Mouse (Mus musculus): ENCODE results near the gene Loxl1. TPM values are rescaled to one million over a fixed set of nuclear protein-coding genes. Genes with fewer than 3 reads are reported as not detected.

The Loxl1 gene
- polyA plus RNA-seq, 1 experiment = 15.6 TPM

GRCm38 (mm10) chr9:58250322-58250721 is 62.7 kb downstream of the Loxl1 start:
- Histone ChIP-seq H3K4me1 (ENCODE audit: control insufficient read depth, insufficient read depth, insufficient read length, low read length) (peaks cover 13% of the 10 kb centered on the region), H3K27me3 (ENCODE audit: control insufficient read depth, insufficient read depth, low read length) (no peaks in the 10 kb centered on the region), H3K4me3 (ENCODE audit: low read depth, low read length) (no peak overlapping the region), H3K36me3 (ENCODE audit: control insufficient read depth, insufficient read depth, low read length) (peaks cover 5% of the 10 kb centered on the region), H3K27ac (ENCODE audit: insufficient read depth, low read depth, low read length) (peak overlapping the region; percentile 88)
- TF ChIP-seq POLR2A (IDR thresholded peaks at IDR 0.05; ENCODE audit: low read depth, low read length) = no peak
- no peak for TF ChIP-seq CTCF (IDR thresholded peaks at IDR 0.05; ENCODE audit: extremely low read depth, insufficient read length, insufficient replicate concordance, low read depth, low read length)
- WGBS = 61% methylated on average over 8 of the region's 8 CpGs

GRCm38 (mm10) chr9:58249592-58250192 is 63.3 kb downstream of the Loxl1 start, which contains the start of gene Pml:
TSS of gene Pml (minus strand) at chr9:58249786.
- Histone ChIP-seq H3K36me3 (ENCODE audit: control insufficient read depth, insufficient read depth, low read length) (peaks cover 5% of the 10 kb centered on the region), H3K4me3 (ENCODE audit: low read depth, low read length) (peak within 1 kb of the TSS; percentile 79), H3K4me1 (ENCODE audit: control insufficient read depth, insufficient read depth, insufficient read length, low read length) (peaks cover 13% of the 10 kb centered on the region), H3K27me3 (ENCODE audit: control insufficient read depth, insufficient read depth, low read length) (no peaks in the 10 kb centered on the region), H3K27ac (ENCODE audit: insufficient read depth, low read depth, low read length) (peak within 1 kb of the TSS; percentile 88)
- TF ChIP-seq POLR2A (IDR thresholded peaks at IDR 0.05; ENCODE audit: low read depth, low read length) (peak; percentile 65; the same call in 1 of the 2 replicates), CTCF (IDR thresholded peaks at IDR 0.05; ENCODE audit: extremely low read depth, insufficient read length, insufficient replicate concordance, low read depth, low read length) (peak; percentile 23; the same call in 1 of the 2 replicates)
- under 1% methylated on average over 16 of the region's 16 CpGs for WGBS

- 3% methylated on average over 7 of the region's 7 CpGs for WGBS
- Histone ChIP-seq H3K36me3 (ENCODE audit: control insufficient read depth, insufficient read depth, low read length) (peaks cover 5% of the 10 kb centered on the region), H3K4me3 (ENCODE audit: low read depth, low read length) (peak overlapping the region; percentile 79), H3K27ac (ENCODE audit: insufficient read depth, low read depth, low read length) (peak overlapping the region; percentile 88), H3K4me1 (ENCODE audit: control insufficient read depth, insufficient read depth, insufficient read length, low read length) (peaks cover 18% of the 10 kb centered on the region), H3K27me3 (ENCODE audit: control insufficient read depth, insufficient read depth, low read length) (no peaks in the 10 kb centered on the region)
- no peak for TF ChIP-seq CTCF (IDR thresholded peaks at IDR 0.05; ENCODE audit: extremely low read depth, insufficient read length, insufficient replicate concordance, low read depth, low read length)
- no peak for TF ChIP-seq POLR2A (IDR thresholded peaks at IDR 0.05; ENCODE audit: low read depth, low read length)
Observed at GRCm38 (mm10) chr9:58248746-58249413, 64.1 kb downstream of the Loxl1 start.

- TF ChIP-seq POLR2A (IDR thresholded peaks at IDR 0.05; ENCODE audit: low read depth, low read length) (0 out of 2 replicates have a peak, but pooled peaks have one; percentile 5), CTCF (IDR thresholded peaks at IDR 0.05; ENCODE audit: extremely low read depth, insufficient read length, insufficient replicate concordance, low read depth, low read length) (peak; percentile 71)
- Histone ChIP-seq H3K4me3 (ENCODE audit: low read depth, low read length) (peak overlapping the region; percentile 63), H3K27me3 (ENCODE audit: control insufficient read depth, insufficient read depth, low read length) (no peaks in the 10 kb centered on the region), H3K4me1 (ENCODE audit: control insufficient read depth, insufficient read depth, insufficient read length, low read length) (peaks cover 25% of the 10 kb centered on the region), H3K27ac (ENCODE audit: insufficient read depth, low read depth, low read length) (peak overlapping the region; percentile 70), H3K36me3 (ENCODE audit: control insufficient read depth, insufficient read depth, low read length) (peaks cover 5% of the 10 kb centered on the region)
- WGBS = 15% methylated on average over 25 of the region's 25 CpGs
Observed at GRCm38 (mm10) chr9:58247064-58247759, 65.8 kb downstream of the Loxl1 start.

GRCm38 (mm10) chr9:58246083-58246591 is 66.8 kb downstream of the Loxl1 start:
- H3K4me1 ChIP-seq (ENCODE audit: control insufficient read depth, insufficient read depth, insufficient read length, low read length) = peaks cover 31% of the 10 kb centered on the region

GRCm38 (mm10) chr9:58243696-58244095 is 69.3 kb downstream of the Loxl1 start:
- WGBS = 41% methylated on average over 6 of the region's 6 CpGs
- Histone ChIP-seq H3K27ac (ENCODE audit: insufficient read depth, low read depth, low read length) (peak overlapping the region; percentile 43), H3K36me3 (ENCODE audit: control insufficient read depth, insufficient read depth, low read length) (peaks cover 11% of the 10 kb centered on the region), H3K4me1 (ENCODE audit: control insufficient read depth, insufficient read depth, insufficient read length, low read length) (peaks cover 27% of the 10 kb centered on the region), H3K4me3 (ENCODE audit: low read depth, low read length) (no peak overlapping the region), H3K27me3 (ENCODE audit: control insufficient read depth, insufficient read depth, low read length) (no peaks in the 10 kb centered on the region)
- no peak for TF ChIP-seq POLR2A (IDR thresholded peaks at IDR 0.05; ENCODE audit: low read depth, low read length)
- TF ChIP-seq CTCF (IDR thresholded peaks at IDR 0.05; ENCODE audit: extremely low read depth, insufficient read length, insufficient replicate concordance, low read depth, low read length) = no peak

More at GRCm38 (mm10) chr9:58246083-58246591, 66.8 kb downstream of the Loxl1 start:
- TF ChIP-seq CTCF (IDR thresholded peaks at IDR 0.05; ENCODE audit: extremely low read depth, insufficient read length, insufficient replicate concordance, low read depth, low read length) = no peak
- no peak for TF ChIP-seq POLR2A (IDR thresholded peaks at IDR 0.05; ENCODE audit: low read depth, low read length)
- peaks cover 5% of the 10 kb centered on the region for H3K36me3 ChIP-seq (ENCODE audit: control insufficient read depth, insufficient read depth, low read length)
- 52% methylated on average over 4 of the region's 4 CpGs for WGBS
- no peak overlapping the region for H3K27ac ChIP-seq (ENCODE audit: insufficient read depth, low read depth, low read length)
- H3K4me3 ChIP-seq (ENCODE audit: low read depth, low read length) = no peak overlapping the region
- no peaks in the 10 kb centered on the region for H3K27me3 ChIP-seq (ENCODE audit: control insufficient read depth, insufficient read depth, low read length)

All from small intestine, adult 2 months (tissue).